Mouse (Mus musculus) adrenal gland, postnatal 10 days (tissue): ENCODE measurements around the gene Hdc. TPM values are rescaled to one million over a fixed set of nuclear protein-coding genes. Genes with fewer than 3 reads are reported as not detected.

ENCODE experiments used
- DNase-seq: peaks from one replicate; pipeline ENCODE4 v3.0.0; 2021; ENCODE audit warnings: mixed read lengths
- total RNA-seq, 2 experiments: library from RNA; stranded (reverse); gene quantifications; 2 replicates each; pipeline ENCODE4 v1.2.3; 2021

Gene Hdc
- total RNA-seq, 2 experiments from 2014 or later, result 9.9 to 10.4 TPM

DNA sequence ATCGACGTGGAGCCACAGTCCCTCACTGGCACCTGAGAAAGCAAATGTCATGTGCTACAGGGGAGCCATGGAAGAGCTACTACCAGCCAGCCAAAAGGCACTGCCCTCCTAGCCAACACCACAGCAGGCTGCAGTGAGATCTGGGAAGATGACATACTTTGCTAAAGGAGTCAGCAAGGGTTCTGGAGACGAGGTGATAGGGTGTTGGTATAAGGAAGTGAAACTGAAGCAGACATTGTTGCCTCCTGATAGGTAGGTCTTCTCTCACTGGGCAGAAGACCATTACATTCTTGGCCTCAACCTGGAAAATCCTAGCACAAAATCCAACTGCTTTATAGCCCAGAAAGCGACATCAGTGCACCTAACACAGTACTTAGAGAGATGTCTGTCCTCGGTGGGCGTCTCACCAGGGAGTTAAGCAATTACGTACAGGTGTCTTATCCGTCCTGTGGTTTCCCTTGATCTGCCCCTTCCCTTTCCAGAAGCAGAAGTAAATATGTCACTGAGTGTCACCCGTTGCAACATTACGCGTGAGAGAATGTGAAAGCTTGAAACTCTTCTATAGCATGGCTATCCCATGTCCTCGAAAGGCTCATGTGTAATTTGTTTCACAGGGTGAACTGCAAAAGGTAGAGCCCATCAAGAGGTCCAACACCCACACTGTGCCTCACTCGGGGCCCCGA is 17.0 kb downstream of the Hdc start:
- DNase-seq, result no peak

DNA sequence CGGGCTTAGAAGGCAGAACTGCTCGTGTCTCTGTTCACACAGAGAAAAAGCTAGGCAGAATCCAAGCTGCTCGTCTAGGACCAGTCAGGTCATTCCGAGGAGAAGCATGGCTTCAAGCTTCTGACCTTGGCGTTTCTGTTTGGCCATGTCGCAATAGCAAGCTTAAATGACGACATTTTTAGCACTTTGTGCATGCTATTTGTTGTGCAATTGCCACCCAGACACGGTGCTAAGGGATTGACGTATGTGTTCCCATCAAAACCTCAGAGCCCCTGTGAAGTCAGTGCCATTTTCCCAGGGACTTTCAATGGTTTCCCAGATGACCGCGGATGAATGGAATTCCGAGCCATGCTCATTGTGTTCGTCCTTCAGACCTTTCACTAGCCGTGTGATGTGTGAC is 18.6 kb downstream of the Hdc start:
- DNase-seq, result peak; percentile 52

DNA sequence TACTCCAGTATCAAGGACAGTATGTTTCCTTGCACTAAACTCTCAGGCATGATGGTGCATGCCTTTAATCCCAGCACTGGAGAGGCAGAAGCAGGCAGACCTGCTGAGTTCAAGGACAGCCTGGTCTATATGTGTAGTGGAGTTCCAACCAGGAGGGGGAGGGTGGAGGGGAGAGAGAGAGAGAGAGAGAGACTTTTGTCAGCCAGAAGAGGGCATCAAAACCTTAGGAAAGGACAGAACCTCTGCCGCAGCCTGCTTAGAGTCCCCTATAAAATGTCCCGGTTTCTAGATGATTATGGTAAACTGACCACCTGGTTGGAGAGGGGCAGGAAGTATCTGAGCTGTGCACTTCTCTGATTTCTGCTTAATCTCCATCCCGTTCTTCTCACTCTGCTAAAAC is 20.1 kb downstream of the Hdc start:
- DNase-seq, result peak; percentile 28

DNA sequence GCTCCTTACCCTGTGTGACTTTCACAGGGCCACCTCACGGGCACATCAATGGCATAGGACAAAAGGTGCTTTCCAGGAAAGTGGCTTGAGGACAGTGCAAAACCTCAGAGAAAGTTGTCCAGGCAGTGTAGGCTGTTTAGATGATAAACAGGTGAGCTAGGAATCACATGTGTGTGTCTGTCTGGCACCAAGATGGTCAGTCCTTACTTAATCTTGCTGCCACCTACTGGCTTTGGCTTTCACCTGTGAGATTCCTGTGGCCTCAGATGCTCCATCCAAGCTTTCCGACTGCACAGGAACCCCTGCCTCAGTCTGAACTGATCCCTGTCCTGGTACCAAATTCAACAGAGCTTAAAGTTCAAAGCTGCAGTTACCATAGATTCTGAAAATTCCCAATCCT is 20.7 kb downstream of the Hdc start:
- DNase-seq, result no peak

DNA sequence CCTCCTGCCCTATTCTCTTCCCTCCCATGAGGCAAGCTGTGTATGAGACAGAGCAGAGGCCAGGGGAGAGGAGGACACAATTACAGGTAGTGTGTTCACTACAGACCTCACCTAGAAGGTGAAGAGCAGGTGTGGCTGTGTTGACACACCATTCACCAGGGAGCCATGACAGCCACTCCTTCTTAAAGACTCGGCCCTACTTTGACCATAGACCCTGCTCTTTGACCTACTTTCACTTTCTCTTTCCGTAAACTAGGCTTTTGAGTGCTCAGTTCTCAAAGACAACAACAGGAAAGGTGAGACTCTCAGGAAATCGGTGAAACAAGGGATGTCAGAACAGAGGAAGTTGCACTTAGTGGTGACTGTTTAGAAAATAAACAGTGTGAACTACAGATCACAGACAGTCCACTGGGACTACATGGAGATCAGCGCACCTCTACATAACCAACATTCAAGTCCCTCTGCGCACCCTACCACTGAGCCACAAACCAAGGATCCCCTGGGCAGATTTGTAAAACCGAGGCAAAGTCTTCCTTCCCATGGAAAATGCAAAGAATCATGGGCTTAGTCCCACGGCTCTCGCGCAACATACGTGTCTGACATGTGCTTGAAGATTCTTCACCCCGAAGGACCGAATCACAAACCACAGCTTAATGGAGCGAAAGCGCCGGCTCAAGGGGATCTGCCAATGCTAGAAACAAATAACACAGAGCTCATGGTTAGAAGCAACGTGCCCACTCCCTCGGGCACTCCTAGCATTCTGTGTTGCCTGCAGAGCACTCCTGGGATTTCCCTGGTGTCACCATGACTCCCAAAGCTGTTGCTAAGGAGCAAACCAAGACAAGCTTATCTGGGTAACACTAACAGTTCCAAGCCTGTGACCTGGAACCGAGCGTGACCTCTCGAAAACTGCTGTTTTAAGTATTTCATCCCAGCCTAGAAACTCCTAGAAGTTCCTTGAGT is 21.5 kb downstream of the Hdc start:
- DNase-seq, result peak; percentile 56

DNA sequence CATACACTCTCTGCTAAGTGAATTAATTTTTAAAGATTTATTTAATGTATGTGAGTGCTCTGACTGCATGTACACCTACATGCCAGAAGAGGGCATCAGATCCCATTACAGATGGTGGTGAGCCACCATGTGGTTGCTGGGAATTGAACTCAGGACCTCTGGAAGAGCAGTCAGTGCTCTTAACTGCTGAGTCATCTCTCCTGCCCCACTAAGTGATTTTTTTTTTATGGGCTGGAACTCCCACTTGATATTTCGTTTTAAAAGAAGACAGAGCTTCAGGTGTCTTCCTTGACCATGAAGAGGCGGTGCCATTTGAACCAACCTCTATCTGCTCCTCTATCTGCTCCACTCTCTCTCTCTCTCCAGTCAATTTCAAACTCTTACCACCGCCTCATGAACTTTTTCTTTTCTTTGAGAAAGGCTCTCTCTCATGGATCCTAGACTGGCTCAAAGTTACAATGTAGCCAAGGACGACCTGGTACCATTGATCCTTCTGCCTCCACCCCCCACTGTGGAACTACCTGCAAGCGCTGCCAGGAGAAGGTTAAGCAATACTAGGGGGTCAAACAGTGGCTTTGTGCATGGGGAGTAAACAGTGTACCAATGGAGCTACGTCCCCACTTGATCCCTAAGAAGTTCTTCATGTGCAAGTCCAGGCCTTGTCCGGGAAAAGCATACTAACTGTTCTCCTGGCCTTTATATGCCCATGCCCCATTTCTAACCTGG is 22.6 kb downstream of the Hdc start:
- no peak for DNase-seq

GRCm38 (mm10) chr2:126593831-126594610 is 25.1 kb downstream of the Hdc start:
- peak; percentile 84 for DNase-seq

DNA sequence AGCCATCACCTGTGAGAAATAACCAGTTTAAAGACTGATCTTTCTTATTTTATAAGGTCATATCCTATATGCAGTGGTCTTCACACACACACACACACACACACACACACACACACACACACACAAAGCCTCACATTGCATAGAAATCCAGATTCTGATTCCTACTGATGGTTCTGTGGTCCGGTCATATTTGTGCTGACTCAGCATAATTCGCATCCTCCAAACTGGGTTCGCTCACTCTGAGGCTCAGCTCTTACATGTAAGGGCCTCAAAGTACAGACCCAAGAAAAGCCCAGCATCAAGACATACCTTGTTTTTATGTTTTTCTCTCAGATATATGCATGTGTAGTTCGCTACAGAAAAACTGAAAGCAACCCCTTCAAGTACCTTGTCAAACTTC is 27.8 kb downstream of the Hdc start:
- DNase-seq, result no peak

DNA sequence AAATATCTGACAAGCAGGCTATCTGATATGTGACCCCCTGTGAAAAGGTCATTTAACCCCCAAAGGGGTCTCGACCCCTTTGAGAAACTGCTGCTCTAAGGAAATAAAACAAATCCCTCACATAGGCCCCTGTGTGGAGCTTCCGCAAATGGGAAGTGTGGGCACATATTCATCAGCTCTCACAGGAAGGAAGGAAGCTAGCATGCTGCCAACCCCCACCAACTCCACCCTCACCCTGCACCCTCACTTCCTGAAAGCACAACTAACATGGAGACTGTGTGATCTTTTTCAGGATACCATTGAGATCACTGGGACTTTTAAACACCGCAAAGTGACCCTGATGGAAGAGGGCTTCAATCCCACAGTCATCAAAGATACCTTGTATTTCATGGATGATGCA is 31.6 kb downstream of the Hdc start:
- no peak for DNase-seq

GRCm38 (mm10) chr2:126584621-126585369 is 34.3 kb downstream of the Hdc start:
- no peak for DNase-seq

DNA sequence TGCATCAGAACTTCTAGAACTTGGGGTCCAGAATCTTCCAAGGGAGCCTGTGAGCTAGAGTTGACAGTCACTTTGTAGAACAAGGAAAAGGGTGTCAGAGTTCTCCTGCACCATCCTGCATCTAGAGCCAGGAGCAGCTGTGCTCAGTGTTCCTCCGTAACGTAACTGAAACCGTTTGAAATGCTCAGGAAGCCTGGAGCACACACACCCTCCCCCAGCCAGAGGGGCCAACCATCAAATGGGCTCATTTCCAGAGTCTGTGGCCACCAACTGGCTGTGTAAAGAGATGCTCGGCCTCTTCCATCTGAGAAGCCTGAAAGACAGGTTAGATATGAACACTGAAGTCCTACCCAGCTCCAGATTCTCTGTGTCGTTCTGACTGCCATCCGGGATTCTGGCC is 35.1 kb downstream of the Hdc start:
- no peak for DNase-seq

- DNase-seq, result no peak
These were observed 39.8 kb downstream of the Hdc start for GRCm38 (mm10) chr2:126579282-126579681.

- DNase-seq, result no peak
These were observed 41.7 kb downstream of the Hdc start for GRCm38 (mm10) chr2:126577362-126577761.

- no peak for DNase-seq
These were observed 43.5 kb downstream of the Hdc start for GRCm38 (mm10) chr2:126575391-126576176.

- DNase-seq, result no peak
These were observed 46.4 kb downstream of the Hdc start for GRCm38 (mm10) chr2:126572747-126573146.

DNA sequence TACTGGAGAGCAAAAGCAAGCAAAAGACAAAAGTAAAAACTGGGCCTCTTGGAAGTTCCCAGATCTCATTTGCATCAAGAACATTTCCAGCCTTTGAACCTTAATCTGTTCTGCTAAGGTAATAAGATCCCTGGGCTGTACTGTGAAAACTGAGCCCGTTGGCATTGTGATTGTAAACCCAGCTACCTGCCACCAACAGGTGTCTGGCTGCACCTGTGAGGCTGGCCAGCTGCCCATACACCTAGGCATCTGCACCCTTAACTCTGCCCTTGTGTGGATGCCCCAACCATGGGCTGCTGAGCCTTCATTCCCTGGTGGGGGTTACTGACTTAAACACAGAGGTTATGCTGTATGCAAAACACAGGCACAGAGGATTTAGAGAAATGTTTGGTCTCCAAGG is 46.9 kb downstream of the Hdc start:
- no peak for DNase-seq

GRCm38 (mm10) chr2:126563411-126564105 is 55.5 kb downstream of the Hdc start:
- peak; percentile 51 for DNase-seq

DNA sequence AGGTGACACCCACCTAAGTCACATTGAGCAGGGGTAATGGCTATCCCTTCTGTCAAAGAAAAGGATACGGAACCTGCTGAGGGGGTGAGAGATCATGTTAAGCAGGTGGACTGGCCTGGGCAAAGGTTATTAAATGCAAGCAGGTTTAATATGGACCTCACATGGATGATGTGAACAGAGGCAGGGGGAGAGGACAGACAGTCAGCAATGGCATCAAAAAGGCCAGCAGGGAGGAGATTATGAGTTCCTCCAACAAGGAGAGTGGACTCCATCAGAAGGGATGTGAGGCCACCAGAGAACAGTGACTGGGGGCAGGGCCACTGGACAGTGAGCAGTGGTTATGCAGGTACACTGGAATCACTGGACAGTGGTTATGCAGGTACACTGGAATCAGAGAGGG is 59.0 kb downstream of the Hdc start:
- DNase-seq, result no peak

DNA sequence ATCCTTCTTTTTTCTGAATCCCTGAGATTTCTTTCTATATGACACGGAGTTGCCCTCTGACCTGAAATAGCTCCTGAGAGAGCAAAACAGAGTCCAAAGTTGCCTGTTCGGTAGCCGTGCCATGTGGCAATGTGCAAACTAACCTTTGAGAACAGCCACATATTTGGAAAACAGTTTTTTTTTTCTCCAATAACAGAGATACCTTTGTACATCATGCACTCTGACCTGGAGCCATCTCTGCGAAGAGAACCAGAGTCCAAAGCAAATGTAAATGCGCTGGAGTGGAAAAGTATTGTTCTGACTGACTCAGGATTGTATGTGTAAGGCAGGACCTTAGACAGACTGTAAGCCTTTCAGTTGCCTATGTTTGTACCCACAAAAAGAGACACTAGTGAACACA is 63.6 kb downstream of the Hdc start:
- DNase-seq, result peak; percentile 32

GRCm38 (mm10) chr2:126553291-126553639 is 65.8 kb downstream of the Hdc start:
- peak; percentile 23 for DNase-seq
